ENCODE assay signal across 9 mouse cellular contexts in genomic region chr11:114448776-114449401, GRCm38 (mm10).
DNase-seq lines count a peak whose midpoint lies in the region; ATAC-seq lines count a peak whose summit lies in the region.
"Had no signal": no experiment of that assay in that cellular context is flagged by ENCODE, and none has a peak within 500 bp of the region (broad histone marks: within the 10 kb centered on the region; RNA-seq: fewer than 3 reads in every experiment).

No protein-coding gene starts in this region.

- intact Hi-C loops in heart, postnatal 14 days (cut with DNase I), result no loop called here

- peak; percentile 28 for DNase-seq in kidney, adult 11 months
- peak; percentile 61 to 68 for DNase-seq in adrenal gland, postnatal 36 days
- peak; percentile 57 to 65 for DNase-seq in frontal cortex, postnatal 10 days (ENCODE audit: low spot score in 2 of 2)
- peak; percentile 33 to 61 for DNase-seq in heart, postnatal 14 days
- peak; percentile 37 for DNase-seq in lung, postnatal 10 days
- DNase-seq in spleen, postnatal 10 days (ENCODE audit: low spot score in 2 of 2), result no peak
- DNase-seq in natural killer cell, adult 2 months (ENCODE audit: low spot score in 2 of 2), result no peak

- no peak for ATAC-seq in kidney, embryonic 15.5 days (replicated peaks; ENCODE audit: low FRiP score)

- H3K4me2 ChIP-seq in kidney, embryonic 15.5 days, result no peak overlapping the region
- H3K4me2 ChIP-seq: embryonic facial prominence, embryonic 12.5 days had no signal

- no peak overlapping the region for H3K27ac ChIP-seq in kidney, embryonic 15.5 days
- H3K27ac ChIP-seq: embryonic facial prominence, embryonic 12.5 days had no signal

- no peak overlapping the region for H3K4me3 ChIP-seq in kidney, embryonic 15.5 days (replicated peaks)
- H3K4me3 ChIP-seq: embryonic facial prominence, embryonic 12.5 days had no signal

- H3K4me1 ChIP-seq in kidney, embryonic 15.5 days, result peaks cover 40% of the 10 kb centered on the region

- 24% methylated on average over 13 of the region's 13 CpGs for WGBS in kidney, embryonic 15.5 days

- peaks cover 7% of the 10 kb centered on the region; the same call in 1 of the 2 replicates for H3K27me3 ChIP-seq in kidney, embryonic 15.5 days
- H3K27me3 ChIP-seq: embryonic facial prominence, embryonic 12.5 days had no signal

- no peaks in the 10 kb centered on the region for H3K9me3 ChIP-seq in kidney, embryonic 15.5 days (replicated peaks)
- H3K9me3 ChIP-seq: embryonic facial prominence, embryonic 12.5 days had no signal

- no peaks in the 10 kb centered on the region for H3K36me3 ChIP-seq in kidney, embryonic 15.5 days
- H3K36me3 ChIP-seq: embryonic facial prominence, embryonic 12.5 days had no signal

- no peak overlapping the region for H3K9ac ChIP-seq in kidney, embryonic 15.5 days
- H3K9ac ChIP-seq: embryonic facial prominence, embryonic 12.5 days had no signal

Comparison
In these comparisons a context has a peak if more than half of its experiments do, and no peak if none do; other contexts are left out.
1. DNase-seq: peak in kidney, adult 11 months (single experiment), adrenal gland, postnatal 36 days (2 of 2), frontal cortex, postnatal 10 days (2 of 2), heart, postnatal 14 days (2 of 2) and lung, postnatal 10 days (single experiment); none in spleen, postnatal 10 days (0 of 2) and natural killer cell, adult 2 months (0 of 2).